Mouse (Mus musculus): Measurements from ENCODE around the gene Agtpbp1. TPM values are rescaled to one million over a fixed set of nuclear protein-coding genes. Genes with fewer than 3 reads are reported as not detected.

Gene Agtpbp1
- polyA plus RNA-seq, 1 experiment from 2014 or later, result 12.8 TPM

DNA sequence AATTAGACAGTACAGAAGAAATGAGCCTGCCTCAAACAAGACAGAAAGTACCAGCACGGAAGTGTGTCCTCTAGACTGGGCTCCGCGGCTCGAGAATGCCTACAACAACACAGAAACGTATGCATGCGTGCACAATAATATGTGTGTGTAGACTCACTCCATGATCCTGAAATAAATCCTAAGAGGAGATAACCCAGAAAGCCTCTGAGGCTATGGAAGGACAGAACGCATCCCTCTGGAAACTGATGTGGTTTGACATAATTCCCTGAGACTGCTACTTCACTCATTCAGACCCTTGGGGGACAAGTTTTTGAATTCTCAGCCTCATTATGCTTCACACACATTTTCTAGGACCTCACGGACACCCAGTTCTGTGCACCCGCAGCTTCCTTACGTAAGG is 42.6 kb downstream of the Agtpbp1 start:
- Histone ChIP-seq H3K36me3 (ENCODE audit: insufficient read depth, low read length) (no peaks in the 10 kb centered on the region), H3K4me2 (replicated peaks; ENCODE audit: low read depth, low read length) (no peak overlapping the region), H3K9me3 (ENCODE audit: low read length) (no peaks in the 10 kb centered on the region), H3K27ac (ENCODE audit: low read length) (no peak overlapping the region), H3K27me3 (ENCODE audit: insufficient read depth, low read length) (no peaks in the 10 kb centered on the region), H3K4me1 (ENCODE audit: insufficient read depth, low read length) (peaks cover 22% of the 10 kb centered on the region), H3K9ac (replicated peaks; ENCODE audit: low read length) (no peak overlapping the region), H3K4me3 (ENCODE audit: low read length) (no peak overlapping the region)
- no peak for ATAC-seq (ENCODE audit: low FRiP score, low TSS enrichment)
- WGBS, result 92% methylated on average over 10 of the region's 10 CpGs

DNA sequence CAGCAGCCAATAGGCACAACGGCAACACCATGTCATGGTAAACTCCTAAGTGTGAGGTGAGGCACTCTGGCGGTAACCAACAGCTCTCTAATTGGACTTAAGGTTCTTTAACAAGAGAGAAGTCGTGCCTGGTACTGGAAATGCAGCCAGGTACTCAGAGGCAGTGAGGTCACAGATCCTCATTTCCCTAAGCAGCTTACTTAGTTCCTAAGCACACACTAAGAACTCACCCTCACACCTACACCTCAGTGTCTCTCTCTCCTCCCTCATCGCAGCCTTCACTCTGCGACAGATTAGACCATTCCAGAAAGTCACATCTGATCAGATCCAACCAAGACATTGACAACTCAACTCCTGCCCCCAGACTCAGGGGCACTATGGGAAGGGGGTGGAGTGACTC is 45.0 kb downstream of the Agtpbp1 start:
- Histone ChIP-seq H3K9me3 (ENCODE audit: low read length) (no peaks in the 10 kb centered on the region), H3K36me3 (ENCODE audit: insufficient read depth, low read length) (no peaks in the 10 kb centered on the region), H3K27ac (ENCODE audit: low read length) (no peak overlapping the region), H3K27me3 (ENCODE audit: insufficient read depth, low read length) (no peaks in the 10 kb centered on the region), H3K4me2 (replicated peaks; ENCODE audit: low read depth, low read length) (no peak overlapping the region), H3K9ac (replicated peaks; ENCODE audit: low read length) (no peak overlapping the region), H3K4me1 (ENCODE audit: insufficient read depth, low read length) (peaks cover 10% of the 10 kb centered on the region), H3K4me3 (ENCODE audit: low read length) (no peak overlapping the region)
- no peak for ATAC-seq (ENCODE audit: low FRiP score, low TSS enrichment)
- WGBS, result 92% methylated on average over 5 of the region's 5 CpGs

DNA sequence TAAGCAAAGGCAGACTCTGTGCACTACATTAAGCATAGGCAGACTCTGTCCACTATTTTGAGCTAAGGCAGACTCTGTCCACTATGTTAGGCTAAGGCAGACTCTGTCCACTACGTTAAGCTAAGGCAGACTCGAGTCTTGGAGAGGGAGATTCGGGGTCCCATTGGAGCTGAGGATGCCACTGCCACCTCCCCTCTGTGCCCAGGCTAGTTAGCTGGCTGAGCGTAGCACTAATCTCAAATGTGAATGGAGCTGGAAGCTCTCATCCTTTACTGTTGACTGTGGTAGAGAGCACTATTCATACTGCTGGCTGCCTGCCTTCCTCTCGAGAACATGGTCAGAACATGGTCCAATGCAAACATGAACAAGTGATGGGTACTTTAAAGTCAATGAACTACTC is 46.4 kb downstream of the Agtpbp1 start:
- no peak for ATAC-seq (ENCODE audit: low FRiP score, low TSS enrichment)
- Histone ChIP-seq H3K9me3 (ENCODE audit: low read length) (no peaks in the 10 kb centered on the region), H3K4me1 (ENCODE audit: insufficient read depth, low read length) (no peaks in the 10 kb centered on the region), H3K9ac (replicated peaks; ENCODE audit: low read length) (no peak overlapping the region), H3K36me3 (ENCODE audit: insufficient read depth, low read length) (no peaks in the 10 kb centered on the region), H3K4me2 (replicated peaks; ENCODE audit: low read depth, low read length) (no peak overlapping the region), H3K27ac (ENCODE audit: low read length) (no peak overlapping the region), H3K27me3 (ENCODE audit: insufficient read depth, low read length) (no peaks in the 10 kb centered on the region), H3K4me3 (ENCODE audit: low read length) (no peak overlapping the region)
- 92% methylated on average over 5 of the region's 5 CpGs for WGBS

DNA sequence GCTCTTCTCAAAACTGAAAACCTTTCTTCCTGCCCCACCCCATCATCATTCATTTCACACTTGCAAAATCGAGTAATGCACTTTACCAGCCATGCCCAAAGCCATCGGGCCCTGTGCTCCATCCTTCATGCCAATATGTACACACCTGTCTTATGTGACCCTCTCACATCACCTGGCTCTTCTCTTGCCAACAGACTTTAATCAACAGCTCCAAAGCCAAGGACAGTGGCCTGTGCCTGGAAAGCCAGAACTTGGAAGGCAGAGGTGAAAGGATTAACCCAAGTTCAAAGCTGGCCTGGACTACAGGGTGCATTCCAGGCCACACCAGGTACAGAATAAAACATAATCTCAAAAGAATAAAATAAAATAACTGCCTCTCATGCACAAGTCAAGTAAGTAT is 48.4 kb downstream of the Agtpbp1 start:
- ATAC-seq (ENCODE audit: low FRiP score, low TSS enrichment), result no peak
- WGBS, result 77% methylated on average over 2 of the region's 2 CpGs
- Histone ChIP-seq H3K27ac (ENCODE audit: low read length) (no peak overlapping the region), H3K27me3 (ENCODE audit: insufficient read depth, low read length) (no peaks in the 10 kb centered on the region), H3K36me3 (ENCODE audit: insufficient read depth, low read length) (0 out of 2 replicates have a peak, but pooled peaks cover 3% of the 10 kb centered on the region), H3K9me3 (ENCODE audit: low read length) (no peaks in the 10 kb centered on the region), H3K4me1 (ENCODE audit: insufficient read depth, low read length) (no peaks in the 10 kb centered on the region), H3K4me2 (replicated peaks; ENCODE audit: low read depth, low read length) (no peak overlapping the region), H3K4me3 (ENCODE audit: low read length) (no peak overlapping the region), H3K9ac (replicated peaks; ENCODE audit: low read length) (no peak overlapping the region)

DNA sequence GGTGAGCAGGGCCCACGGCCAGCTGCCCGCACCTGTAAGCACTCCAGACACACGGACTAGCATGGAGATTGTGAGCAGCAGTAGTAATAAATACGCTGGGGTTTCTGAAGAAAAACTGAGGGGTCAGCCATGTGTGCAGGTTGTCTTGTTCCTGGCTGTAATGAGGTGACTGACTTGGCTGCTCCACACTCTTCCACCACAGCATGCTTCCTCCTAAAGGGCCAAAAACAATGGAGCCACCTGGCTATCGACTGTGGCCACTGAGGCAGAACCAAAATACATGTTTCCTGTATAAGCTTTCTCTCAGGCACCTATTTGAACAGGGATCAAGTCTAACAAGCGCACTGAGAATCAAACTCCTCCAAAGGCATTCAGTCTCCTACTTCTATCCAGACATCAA is 49.3 kb downstream of the Agtpbp1 start:
- Histone ChIP-seq H3K4me1 (ENCODE audit: insufficient read depth, low read length) (no peaks in the 10 kb centered on the region), H3K27ac (ENCODE audit: low read length) (no peak overlapping the region), H3K9me3 (ENCODE audit: low read length) (no peaks in the 10 kb centered on the region), H3K27me3 (ENCODE audit: insufficient read depth, low read length) (no peaks in the 10 kb centered on the region), H3K9ac (replicated peaks; ENCODE audit: low read length) (no peak overlapping the region), H3K4me3 (ENCODE audit: low read length) (no peak overlapping the region), H3K36me3 (ENCODE audit: insufficient read depth, low read length) (0 out of 2 replicates have a peak, but pooled peaks cover 3% of the 10 kb centered on the region), H3K4me2 (replicated peaks; ENCODE audit: low read depth, low read length) (no peak overlapping the region)
- ATAC-seq (ENCODE audit: low FRiP score, low TSS enrichment), result no peak
- WGBS, result 78% methylated on average over 6 of the region's 6 CpGs

DNA sequence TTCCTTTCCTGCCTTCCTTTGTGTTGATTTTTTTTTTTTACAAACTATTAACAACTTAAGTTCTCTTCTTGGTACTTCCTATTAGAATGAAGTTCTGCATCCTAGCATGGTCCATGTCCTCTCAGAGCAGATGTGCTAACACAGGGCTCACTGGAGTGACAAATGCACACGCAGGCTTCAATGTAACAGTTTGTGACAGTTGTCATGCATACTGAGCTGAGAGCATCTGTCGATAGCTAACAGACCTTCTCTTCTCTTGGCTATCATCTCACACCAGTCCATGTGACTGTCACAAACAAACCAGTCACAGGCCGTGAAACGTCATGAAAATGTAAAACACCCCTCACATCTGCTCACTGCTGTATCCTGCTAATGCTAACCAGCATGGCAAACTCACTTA is 50.7 kb downstream of the Agtpbp1 start:
- no peak for ATAC-seq (ENCODE audit: low FRiP score, low TSS enrichment)
- Histone ChIP-seq H3K9me3 (ENCODE audit: low read length) (no peaks in the 10 kb centered on the region), H3K27me3 (ENCODE audit: insufficient read depth, low read length) (no peaks in the 10 kb centered on the region), H3K4me2 (replicated peaks; ENCODE audit: low read depth, low read length) (no peak overlapping the region), H3K9ac (replicated peaks; ENCODE audit: low read length) (no peak overlapping the region), H3K4me3 (ENCODE audit: low read length) (no peak overlapping the region), H3K36me3 (ENCODE audit: insufficient read depth, low read length) (0 out of 2 replicates have a peak, but pooled peaks cover 3% of the 10 kb centered on the region), H3K4me1 (ENCODE audit: insufficient read depth, low read length) (no peaks in the 10 kb centered on the region), H3K27ac (ENCODE audit: low read length) (no peak overlapping the region)
- 90% methylated on average over 4 of the region's 4 CpGs for WGBS

DNA sequence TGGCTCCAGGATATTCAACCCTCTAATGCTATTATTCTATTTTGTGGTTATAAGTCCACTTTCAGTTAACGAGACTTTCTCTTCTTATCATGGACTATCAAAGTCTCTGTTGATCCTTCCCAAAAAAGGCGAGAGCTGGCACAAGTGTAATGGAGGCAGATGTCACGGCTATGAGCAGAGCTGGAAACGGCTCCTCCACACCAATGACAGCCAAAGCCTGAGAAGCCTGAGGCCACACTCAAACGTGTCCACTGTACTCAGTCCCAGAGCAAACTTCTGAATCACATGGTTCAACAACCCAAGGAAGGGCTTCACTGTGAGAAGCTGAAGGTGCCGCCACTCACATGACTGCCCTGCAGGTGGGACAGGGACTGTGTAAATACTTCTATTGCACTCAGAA is 51.7 kb downstream of the Agtpbp1 start:
- Histone ChIP-seq H3K4me1 (ENCODE audit: insufficient read depth, low read length) (no peaks in the 10 kb centered on the region), H3K9ac (replicated peaks; ENCODE audit: low read length) (no peak overlapping the region), H3K9me3 (ENCODE audit: low read length) (no peaks in the 10 kb centered on the region), H3K27ac (ENCODE audit: low read length) (no peak overlapping the region), H3K36me3 (ENCODE audit: insufficient read depth, low read length) (0 out of 2 replicates have a peak, but pooled peaks cover 3% of the 10 kb centered on the region), H3K27me3 (ENCODE audit: insufficient read depth, low read length) (no peaks in the 10 kb centered on the region), H3K4me2 (replicated peaks; ENCODE audit: low read depth, low read length) (no peak overlapping the region), H3K4me3 (ENCODE audit: low read length) (no peak overlapping the region)
- no peak for ATAC-seq (ENCODE audit: low FRiP score, low TSS enrichment)
- WGBS, result 81% methylated on average over 6 of the region's 6 CpGs

DNA sequence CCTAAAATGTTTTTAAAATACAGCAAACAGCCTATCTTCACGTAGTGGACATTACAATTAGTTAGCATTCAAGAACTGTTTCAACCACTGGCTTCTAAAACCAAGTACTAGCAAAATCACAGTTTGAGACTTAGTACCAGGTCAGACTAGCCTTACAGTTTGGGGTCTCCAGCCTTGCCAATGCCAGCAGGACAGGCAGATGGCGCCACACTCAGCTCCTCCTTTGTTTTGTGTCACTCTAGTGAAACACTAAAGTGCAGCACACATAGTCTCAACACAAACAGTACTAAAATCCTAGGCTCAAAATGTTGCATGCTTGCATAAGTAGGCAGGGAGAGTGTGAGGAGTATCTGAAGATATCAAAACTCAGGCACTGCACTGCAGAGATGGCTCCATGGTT is 53.8 kb downstream of the Agtpbp1 start:
- ATAC-seq (ENCODE audit: low FRiP score, low TSS enrichment), result no peak
- no peaks in the 10 kb centered on the region for H3K4me1 ChIP-seq (ENCODE audit: insufficient read depth, low read length)
- H3K4me3 ChIP-seq (ENCODE audit: low read length), result no peak overlapping the region
- no peak overlapping the region for H3K9ac ChIP-seq (replicated peaks; ENCODE audit: low read length)
- peaks cover 17% of the 10 kb centered on the region; the same call in 1 of the 2 replicates for H3K36me3 ChIP-seq (ENCODE audit: insufficient read depth, low read length)
- H3K27ac ChIP-seq (ENCODE audit: low read length), result no peak overlapping the region
- WGBS, result 68% methylated on average over 2 of the region's 2 CpGs
- no peak overlapping the region for H3K4me2 ChIP-seq (replicated peaks; ENCODE audit: low read depth, low read length)
- no peaks in the 10 kb centered on the region for H3K27me3 ChIP-seq (ENCODE audit: insufficient read depth, low read length)
- H3K9me3 ChIP-seq (ENCODE audit: low read length), result no peaks in the 10 kb centered on the region

DNA sequence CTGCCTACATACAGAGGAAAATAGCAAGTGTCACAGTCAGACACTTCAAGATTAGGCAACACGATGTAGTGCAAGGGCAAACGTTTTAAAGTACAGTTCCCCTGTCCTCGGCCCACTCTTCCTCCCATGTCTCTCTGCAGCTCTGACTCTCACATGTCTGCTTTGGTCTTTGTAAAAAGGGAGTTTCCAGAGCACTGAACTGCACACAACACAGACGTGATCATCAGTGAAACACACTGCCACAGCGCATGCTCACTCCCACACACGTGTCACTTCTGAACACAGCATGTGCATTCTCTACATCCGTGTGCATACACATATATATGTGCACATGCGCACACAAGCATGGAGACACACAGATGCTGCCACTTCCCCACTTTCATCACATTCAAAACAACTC is 54.5 kb downstream of the Agtpbp1 start:
- 90% methylated on average over 8 of the region's 8 CpGs for WGBS
- Histone ChIP-seq H3K4me1 (ENCODE audit: insufficient read depth, low read length) (no peaks in the 10 kb centered on the region), H3K9me3 (ENCODE audit: low read length) (no peaks in the 10 kb centered on the region), H3K27ac (ENCODE audit: low read length) (no peak overlapping the region), H3K27me3 (ENCODE audit: insufficient read depth, low read length) (no peaks in the 10 kb centered on the region), H3K36me3 (ENCODE audit: insufficient read depth, low read length) (peaks cover 17% of the 10 kb centered on the region; the same call in 1 of the 2 replicates), H3K4me3 (ENCODE audit: low read length) (no peak overlapping the region), H3K4me2 (replicated peaks; ENCODE audit: low read depth, low read length) (no peak overlapping the region), H3K9ac (replicated peaks; ENCODE audit: low read length) (no peak overlapping the region)
- ATAC-seq (ENCODE audit: low FRiP score, low TSS enrichment), result no peak

DNA sequence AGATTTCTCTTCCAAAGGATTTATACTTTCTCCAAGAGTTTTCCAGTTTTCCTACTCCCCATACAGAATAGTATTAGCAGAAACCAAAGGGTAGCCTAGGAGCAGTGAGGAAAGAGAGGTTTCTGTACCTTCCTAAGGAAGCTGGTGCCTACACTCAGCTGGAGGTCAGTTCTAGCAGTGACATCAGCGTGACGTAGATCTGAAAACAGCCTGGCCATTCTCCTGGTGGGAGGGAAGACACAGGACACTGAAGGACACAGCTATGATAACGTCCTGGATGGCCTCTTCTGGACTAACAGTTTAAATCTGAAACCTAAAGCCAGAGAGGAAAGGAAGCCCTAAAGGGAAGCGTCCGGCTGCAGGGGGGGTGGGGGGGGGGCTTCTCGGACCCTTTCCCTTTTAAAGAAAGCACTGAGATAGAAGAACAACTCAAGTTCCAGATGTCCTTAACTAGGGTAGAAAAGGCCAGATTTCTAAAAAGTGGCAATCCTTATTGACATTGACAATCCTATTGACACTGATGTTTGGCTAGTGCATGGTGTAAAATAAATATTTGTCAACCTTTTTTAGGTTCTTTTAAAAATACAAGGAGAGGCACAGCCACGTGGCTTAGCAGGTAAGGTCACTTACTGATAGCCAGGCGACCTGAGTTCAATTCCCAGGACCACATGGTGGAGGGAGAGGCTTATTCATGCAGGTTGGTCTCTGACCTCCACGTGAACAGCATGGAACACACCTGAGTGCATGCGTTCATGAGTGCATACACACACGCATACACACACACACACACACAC is 63.6 kb downstream of the Agtpbp1 start:
- Histone ChIP-seq H3K9ac (replicated peaks; ENCODE audit: low read length) (no peak overlapping the region), H3K4me3 (ENCODE audit: low read length) (no peak overlapping the region), H3K9me3 (ENCODE audit: low read length) (no peaks in the 10 kb centered on the region), H3K4me2 (replicated peaks; ENCODE audit: low read depth, low read length) (no peak overlapping the region), H3K36me3 (ENCODE audit: insufficient read depth, low read length) (0 out of 2 replicates have a peak, but pooled peaks cover 6% of the 10 kb centered on the region), H3K27ac (ENCODE audit: low read length) (no peak overlapping the region), H3K4me1 (ENCODE audit: insufficient read depth, low read length) (no peaks in the 10 kb centered on the region), H3K27me3 (ENCODE audit: insufficient read depth, low read length) (no peaks in the 10 kb centered on the region)
- 68% methylated on average over 11 of the region's 11 CpGs for WGBS
- ATAC-seq (ENCODE audit: low FRiP score, low TSS enrichment), result no peak

Data from kidney, embryonic 16.5 days (tissue).